Mouse (Mus musculus): ENCODE results near the gene Ip6k1.

Gene Ip6k1

DNA sequence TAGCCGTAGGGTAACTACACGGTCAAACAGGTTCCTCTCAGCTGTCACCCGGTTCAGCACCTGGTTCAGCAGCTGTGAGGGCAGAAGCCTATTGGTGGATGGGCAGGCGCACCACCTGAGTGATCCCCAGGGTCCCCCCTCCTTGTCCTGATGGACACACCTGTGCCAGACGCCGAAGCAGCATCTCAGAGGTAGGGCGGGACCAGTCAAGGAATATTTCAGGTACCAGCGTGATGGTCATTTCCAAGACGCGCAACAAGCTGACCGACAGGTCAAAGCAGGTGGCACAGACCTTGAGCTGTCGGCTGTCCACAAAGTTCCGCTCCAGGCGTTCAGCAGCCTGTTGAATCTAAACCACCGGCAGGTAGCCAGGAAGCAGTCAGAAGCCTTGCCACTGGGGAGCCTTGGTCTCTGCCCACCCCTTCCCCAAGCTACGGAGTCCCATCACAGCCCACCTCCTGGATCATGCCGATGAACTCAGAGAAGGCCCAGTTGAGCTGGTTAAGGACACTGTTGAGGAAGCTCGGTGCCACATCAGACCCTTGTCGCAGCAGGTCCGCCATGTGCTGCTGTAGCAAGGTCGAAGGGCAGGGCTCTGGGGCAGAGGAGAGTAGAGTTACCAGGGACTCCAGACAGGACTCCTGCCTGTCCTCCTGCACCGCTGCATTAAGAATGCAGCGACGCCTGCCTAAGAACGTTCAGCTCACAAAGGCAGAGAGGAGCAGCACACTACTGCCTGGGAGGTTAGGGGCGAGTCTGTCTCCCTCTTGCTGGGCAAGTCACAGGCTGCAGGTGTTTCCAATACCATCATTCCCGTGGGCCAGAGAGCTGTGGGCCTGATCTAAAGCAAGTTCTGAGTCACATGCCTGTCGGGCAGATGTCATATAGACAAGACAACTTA, 54.3 kb downstream of the Ip6k1 start:
- DNase-seq (ENCODE audit: low read depth in 2 of 2, low spot score in 2 of 2): no peak

DNA sequence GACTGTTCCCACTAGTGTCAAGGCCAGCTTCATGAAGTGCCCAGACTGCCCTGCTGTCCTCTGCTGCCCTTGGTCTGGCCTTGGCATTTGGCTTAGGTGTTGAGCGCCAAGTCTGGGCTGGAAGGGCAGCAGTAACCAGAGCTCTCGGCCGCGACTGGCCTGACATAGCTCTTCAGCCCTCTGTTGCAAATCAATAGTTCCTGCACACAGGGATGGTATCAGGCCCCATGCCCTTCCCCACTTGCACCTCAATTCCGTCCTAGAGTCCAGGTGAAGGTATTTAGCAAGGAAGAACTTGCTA, 54.9 kb downstream of the Ip6k1 start:
- DNase-seq (ENCODE audit: low read depth in 2 of 2, low spot score in 2 of 2): no peak

DNA sequence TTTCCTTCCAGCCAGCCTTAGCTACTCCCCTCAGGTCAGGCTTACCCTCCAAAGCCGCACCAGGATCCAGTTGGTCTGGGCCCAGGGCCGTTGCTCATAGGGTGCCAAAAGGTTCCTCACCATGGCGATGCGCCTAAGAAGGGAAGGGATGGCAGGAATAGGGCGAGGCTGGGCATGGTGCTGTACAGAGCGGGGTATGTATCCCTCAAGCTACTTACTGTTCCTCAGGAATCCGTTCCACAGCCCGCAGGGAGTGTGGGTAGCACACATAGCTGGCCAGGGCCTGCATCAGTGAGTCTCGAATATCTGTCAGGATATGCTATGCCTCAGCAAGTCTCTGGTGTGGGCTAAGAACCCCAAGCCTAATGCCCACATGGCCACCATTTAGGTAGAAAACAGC, 56.0 kb downstream of the Ip6k1 start:
- no peak for DNase-seq (ENCODE audit: low read depth in 2 of 2, low spot score in 2 of 2)

DNA sequence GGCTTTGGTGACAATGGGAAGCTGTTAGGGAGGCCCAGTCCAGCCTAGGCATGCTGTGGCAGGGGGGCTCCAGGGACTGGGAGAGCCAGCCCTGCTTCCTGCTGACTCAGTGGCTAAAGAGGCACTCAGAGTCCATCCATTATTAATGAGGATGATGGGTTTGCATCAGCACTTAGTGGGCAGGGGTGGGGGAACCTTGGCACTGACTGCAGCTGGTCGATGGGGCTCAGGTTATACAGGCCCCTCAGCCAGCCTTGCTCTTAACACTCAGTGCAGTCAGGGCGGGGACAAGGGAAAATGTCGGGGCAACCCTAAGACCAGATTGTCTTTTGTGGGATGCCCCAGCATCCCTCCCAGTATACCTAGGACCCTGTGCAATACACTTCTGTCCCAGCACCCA, 59.8 kb downstream of the Ip6k1 start:
- DNase-seq (ENCODE audit: low read depth in 2 of 2, low spot score in 2 of 2): no peak

DNA sequence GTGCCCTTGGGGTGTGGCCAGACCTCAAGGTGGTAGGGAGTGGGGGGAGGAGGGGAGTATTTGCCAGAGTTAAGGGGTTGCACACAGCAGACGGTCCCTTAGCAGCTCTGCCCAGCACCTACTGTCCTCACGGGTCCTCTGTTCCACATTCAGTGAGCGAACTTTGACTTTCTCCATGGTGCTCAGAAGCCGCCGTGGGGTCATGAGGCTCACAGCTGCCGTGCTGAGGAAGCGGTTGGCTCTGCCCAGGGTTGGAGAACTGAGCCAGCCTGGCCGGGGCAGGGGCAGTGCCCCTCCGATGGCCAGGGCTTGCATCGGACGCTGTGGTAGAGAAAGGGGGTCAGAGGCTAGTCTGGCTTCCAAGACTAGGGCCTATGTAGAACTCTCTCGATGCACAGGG, 61.1 kb downstream of the Ip6k1 start:
- no peak for DNase-seq (ENCODE audit: low read depth in 2 of 2, low spot score in 2 of 2)

DNA sequence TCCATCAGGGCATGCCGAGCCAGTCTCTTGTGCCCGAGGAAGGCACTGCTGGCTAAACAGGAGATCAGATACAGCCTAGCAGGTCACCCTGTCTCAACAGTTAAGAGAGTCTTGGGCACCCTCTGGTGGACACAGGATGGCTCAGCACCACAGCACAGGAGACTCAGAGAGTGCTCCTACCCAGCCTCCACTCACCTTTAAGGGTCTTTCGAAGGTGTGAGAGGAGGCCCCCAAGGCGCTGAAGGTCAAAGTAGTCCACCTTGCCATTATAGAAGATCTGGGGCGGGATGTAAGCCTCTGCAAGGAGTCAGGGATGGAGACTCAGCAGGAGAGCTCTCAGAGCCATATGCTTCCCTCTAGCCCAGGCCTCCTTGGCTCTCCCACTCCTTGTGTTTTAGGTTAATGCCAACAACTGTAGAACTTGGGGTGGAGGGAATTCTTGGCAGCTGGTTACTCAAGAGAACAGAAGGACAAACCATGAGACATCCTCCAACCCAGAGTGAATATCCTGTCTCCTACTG, 63.2 kb downstream of the Ip6k1 start:
- no peak for DNase-seq (ENCODE audit: low read depth in 2 of 2, low spot score in 2 of 2)

DNA sequence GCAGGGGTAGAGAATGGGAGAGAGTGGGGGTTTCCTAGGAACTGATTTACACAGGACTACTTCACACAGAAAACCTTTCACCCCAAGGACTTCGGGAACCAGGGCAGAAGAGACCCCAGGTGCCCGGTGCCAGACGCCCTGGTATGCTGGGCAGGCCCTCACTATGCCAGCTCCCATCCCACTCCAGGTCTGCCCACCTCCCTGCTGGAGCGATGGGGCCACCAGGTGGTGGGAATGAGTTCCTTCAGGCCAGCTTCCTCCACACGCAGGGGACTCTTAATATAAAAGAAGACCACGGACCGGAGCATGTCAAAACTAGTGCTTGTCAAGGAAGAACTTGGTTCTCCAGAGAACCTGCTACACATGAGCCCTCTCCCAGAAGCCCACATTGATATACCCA, 64.9 kb downstream of the Ip6k1 start:
- DNase-seq (ENCODE audit: low read depth in 2 of 2, low spot score in 2 of 2): no peak

DNA sequence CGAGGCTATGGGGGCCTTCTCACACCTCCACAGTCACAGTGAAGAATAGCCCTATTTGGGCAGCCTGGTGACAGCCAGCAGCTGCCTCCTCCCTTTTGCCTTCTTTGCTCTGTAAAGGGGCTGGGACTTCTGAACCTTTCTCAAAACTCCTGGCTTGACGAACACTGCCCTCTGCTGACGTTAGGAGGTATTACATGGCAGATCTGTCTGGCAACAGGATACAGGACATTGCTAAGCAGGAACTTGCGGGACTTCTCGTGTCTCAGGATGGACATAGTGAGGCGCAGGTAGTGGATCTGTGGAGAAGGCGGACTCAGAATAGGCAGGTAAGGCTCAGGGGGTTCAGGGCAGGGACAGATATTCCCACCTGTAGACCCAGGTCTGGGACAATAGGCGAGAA, 65.6 kb downstream of the Ip6k1 start:
- peak; percentile 78 to 84 for DNase-seq (ENCODE audit: low read depth in 2 of 2, low spot score in 2 of 2)

DNA sequence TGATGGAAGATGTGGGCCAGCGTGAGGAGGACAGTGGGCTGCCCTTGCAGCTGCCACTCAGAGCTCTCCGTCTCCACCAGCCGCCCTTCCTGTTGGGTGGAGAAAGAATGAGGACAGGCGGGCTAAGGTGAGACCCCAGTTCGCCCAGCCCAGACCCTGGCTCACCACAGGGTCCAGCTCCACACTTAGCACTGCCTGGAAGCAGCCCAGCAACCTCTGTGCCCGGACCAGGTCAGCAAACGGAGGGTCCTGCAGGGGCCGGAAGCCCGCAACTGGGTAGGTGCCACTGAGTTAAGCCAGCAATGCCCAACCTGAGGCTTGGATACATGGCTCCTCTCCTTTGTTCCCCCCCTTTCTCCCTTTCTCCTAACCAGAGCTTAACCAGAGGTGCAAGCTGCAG, 66.7 kb downstream of the Ip6k1 start:
- DNase-seq (ENCODE audit: low read depth in 2 of 2, low spot score in 2 of 2): no peak

DNA sequence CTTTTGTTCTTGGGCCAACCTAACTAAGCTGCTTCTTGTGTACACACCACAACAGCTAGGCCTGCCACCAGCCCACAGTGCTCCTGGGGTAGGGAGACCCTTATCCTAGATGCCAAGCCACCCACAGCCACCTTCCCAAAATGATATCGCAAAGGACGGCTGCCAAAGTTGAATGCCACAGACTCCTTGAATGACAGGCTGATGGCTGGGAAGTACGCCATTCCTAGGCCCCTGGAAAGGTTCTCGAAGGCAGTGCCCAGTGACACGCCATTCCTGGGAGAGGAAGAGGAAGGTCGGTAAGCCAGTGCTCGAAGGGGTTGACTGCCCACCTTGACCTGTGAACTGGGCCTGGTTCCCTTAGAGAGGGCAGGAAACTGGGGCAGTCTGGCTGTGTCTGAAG, 67.2 kb downstream of the Ip6k1 start:
- no peak for DNase-seq (ENCODE audit: low read depth in 2 of 2, low spot score in 2 of 2)

DNA sequence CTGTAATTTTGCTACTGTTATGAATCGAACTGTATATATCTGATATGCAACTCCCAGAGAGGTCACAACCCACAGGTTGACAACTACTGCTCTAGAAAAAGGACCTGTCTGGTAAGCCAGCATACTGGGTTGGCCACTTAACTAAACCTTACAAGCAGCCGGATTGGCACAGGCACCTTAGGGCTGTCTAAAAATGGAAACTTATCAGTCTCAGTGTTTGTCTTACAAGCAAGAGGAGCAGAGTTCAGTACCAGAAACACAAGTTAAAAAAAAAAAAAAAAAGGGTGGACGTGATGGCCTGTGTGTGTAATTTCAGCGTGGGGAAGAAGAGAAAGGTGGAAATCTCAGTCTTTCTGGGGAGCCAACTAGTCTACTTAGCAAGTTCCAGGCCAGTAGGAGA, 69.5 kb downstream of the Ip6k1 start:
- DNase-seq (ENCODE audit: low read depth in 2 of 2, low spot score in 2 of 2): no peak

DNA sequence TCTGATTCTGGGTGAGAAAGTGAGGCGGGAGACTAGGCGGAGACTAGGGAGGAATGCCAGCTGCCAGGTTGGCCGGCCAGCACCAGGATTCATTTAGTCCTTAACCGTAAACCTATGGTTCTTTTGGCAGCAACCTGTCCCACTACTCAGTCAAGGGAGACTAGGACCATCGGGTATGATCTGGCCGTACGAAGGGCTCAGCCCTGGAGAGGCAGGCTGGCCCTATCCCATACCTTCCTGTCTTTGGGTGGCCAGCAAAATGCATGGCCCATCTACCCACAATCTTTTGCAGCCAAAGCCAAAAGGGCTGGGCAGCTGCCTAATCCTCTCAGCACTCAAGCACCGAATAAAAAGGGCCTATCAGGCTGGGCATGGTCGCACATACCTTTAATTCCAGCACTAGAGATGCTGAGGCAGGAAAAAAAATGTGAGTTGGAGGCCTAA, 70.2 kb downstream of the Ip6k1 start:
- no peak for DNase-seq (ENCODE audit: low read depth in 2 of 2, low spot score in 2 of 2)

DNA sequence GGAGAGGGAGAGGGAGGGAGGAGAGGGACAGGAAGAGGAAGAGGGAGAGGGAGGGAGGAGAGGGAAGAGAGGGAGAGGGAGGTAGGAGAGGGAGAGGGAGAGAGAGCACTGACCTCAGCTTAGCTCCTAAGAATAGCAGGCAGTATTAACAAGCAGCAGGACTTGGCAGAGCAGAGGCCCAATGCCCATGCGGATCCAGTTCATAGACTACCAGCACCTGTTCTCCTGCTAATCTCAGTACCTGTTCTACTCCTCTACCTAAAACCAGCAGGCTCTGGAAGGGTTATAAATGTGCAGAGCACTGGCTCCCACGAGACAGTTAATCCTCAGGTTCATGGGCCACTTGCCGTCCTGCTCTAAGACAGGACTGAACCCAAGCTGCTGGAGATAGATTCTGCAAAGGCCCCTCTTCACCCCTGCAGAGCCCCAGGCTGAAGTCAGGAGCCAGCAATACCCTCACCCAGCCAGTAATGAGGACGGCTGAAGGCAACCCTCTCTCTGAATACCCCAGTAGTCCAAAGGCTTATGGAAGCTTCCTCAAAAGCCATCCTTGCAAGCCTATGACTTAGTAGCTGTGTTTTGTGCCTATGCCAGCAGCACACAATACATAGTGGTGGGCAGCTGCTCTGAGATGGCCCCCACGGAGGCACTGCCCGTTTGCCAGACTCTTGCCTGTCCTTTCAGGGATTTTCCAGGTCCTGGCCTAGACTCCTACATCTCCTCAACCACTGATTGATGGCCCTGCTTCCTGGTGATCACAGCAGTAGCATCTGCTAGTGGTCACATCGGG, 71.0 kb downstream of the Ip6k1 start:
- no peak for DNase-seq (ENCODE audit: low read depth in 2 of 2, low spot score in 2 of 2)

DNA sequence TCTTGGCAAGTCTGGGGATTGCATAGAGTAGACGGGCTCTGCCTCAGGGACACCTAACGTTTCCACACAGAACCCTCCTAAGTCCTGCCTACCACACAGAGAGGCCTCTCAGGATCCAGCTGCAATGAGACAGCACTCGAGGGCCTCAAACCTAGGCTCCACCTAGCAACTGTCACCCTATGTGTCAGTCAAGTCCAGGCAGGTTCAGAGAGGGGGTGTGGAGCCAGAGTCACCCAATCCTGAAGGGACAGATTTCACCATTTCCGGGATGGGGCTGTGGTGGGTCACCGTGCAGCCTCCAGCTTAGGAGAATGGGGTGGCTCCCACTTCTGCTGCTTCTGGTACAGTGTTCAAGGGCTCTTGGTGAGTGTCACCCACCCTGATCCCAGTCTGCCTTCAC, 77.9 kb downstream of the Ip6k1 start, which contains the start of gene Mst1:
TSS of gene Mst1 (plus strand) at position 269 of the 400 bp plus-strand sequence.
- DNase-seq (ENCODE audit: low read depth in 2 of 2, low spot score in 2 of 2): no peak

DNA sequence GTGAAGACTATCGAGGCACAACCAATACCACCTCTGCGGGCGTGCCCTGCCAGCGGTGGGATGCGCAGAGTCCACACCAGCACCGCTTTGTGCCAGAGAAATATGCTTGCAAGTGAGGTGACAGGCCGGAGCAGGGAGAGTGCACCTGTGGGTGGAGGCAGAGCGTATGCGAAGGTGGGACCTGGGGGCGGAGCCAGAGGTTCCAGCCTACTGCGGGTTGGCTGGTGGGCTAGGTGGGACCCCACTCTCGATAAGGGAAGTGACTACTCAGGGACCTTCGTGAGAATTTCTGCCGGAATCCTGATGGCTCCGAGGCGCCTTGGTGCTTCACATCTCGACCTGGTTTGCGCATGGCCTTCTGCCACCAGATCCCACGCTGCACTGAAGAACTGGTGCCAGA, 80.2 kb downstream of the Ip6k1 start:
- DNase-seq (ENCODE audit: low read depth in 2 of 2, low spot score in 2 of 2): no peak

DNA sequence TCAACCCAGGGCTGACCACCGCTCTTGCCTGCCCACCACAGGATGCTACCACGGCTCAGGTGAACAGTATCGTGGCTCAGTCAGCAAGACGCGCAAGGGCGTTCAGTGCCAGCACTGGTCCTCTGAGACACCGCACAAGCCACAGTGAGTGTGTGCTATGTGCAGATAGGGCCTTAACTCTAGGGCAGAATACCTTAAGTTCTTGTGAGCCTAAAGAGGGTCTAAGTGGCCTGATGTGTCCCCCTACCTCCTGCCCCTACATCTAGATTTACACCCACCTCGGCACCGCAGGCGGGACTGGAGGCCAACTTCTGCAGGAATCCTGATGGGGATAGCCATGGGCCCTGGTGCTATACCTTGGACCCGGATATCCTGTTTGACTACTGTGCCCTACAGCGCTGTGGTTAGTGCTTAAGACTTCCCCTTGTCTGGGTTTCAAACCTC, 80.7 kb downstream of the Ip6k1 start, which contains the start of gene Rnf123:
TSS of gene Rnf123 (minus strand) at position 359 of the 444 bp plus-strand sequence.
- DNase-seq (ENCODE audit: low read depth in 2 of 2, low spot score in 2 of 2): peak in 1 of 2 experiments; percentile 26

DNA sequence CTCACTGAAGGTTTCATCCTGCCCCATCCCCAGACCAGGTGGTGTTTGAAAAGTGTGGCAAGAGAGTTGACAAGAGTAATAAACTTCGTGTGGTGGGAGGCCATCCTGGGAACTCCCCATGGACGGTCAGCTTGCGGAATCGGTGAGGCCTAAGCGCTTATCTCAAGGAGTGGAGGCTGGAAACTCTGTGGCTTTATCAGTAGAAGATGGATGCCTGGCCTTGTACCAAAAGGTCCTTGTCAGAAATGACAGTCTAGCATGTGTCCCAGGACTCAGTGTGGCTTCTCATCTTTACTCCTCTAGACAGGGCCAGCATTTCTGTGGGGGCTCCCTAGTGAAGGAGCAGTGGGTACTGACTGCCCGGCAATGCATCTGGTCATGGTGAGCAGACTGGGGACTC, 81.3 kb downstream of the Ip6k1 start:
- no peak for DNase-seq (ENCODE audit: low read depth in 2 of 2, low spot score in 2 of 2)

DNA sequence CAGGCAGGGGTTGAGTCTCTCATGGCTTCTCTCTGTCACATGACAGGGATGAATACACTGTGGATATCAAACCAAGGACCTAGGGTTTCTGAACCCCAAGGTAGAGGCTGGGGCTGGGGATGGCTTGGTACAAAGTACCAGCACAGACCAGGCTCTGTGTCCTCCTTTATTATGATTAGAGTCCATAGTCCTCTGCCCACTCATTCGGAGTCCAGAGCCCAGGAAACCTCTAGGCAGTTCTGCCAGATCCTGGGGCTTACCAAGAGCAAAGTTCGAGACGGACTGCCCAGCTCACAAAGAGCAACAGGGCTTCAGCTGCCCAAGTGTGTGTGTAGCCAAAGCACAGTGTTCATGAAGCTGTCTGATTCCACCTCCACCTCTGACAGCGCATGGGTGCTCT, 83.0 kb downstream of the Ip6k1 start:
- DNase-seq (ENCODE audit: low read depth in 2 of 2, low spot score in 2 of 2): no peak

DNA sequence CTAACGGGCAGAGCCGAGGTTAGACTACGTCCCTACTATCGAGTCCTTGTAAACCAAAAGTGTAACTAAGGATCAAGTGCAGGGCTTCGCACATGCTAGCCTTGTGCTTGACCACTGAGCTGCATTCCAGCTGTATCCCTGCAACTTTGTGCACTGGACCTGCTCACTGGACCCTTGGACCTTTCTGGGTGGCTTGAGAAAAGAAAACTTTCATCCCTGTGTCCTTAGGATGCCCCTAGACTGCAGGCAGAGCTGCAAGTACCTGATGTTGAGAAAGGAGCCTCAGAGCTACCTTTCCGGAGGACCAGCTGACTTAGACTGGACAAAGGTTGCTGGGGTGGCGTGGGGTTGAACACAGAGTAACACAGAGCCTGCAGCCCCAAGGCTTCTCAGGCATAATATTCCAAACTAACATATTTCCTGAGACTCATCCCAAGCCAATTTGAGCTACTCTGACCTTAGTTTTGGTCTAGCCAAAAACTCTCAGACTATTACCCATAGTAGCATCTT, 88.4 kb downstream of the Ip6k1 start:
- no peak for DNase-seq (ENCODE audit: low read depth in 2 of 2, low spot score in 2 of 2)

DNA sequence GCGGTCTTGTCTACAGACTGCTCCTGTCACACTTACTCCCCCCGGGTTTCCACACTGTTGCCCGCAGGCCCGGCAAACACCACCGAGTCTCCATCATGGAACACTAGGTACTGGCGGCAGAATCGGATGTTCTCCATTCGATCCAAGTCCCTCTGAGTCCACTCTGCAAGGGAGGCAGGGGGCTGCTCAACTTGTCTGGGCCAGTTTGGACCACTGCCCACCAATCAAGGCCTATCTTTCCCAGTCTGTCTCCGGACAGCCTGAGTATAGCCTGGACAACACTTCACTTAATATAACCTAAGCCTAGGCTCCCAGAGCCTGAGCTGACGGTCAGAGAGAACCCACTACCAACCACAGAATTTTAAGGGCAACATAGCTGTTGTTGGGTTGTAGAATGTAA, 91.3 kb downstream of the Ip6k1 start:
- DNase-seq (ENCODE audit: low read depth in 2 of 2, low spot score in 2 of 2): no peak

DNA sequence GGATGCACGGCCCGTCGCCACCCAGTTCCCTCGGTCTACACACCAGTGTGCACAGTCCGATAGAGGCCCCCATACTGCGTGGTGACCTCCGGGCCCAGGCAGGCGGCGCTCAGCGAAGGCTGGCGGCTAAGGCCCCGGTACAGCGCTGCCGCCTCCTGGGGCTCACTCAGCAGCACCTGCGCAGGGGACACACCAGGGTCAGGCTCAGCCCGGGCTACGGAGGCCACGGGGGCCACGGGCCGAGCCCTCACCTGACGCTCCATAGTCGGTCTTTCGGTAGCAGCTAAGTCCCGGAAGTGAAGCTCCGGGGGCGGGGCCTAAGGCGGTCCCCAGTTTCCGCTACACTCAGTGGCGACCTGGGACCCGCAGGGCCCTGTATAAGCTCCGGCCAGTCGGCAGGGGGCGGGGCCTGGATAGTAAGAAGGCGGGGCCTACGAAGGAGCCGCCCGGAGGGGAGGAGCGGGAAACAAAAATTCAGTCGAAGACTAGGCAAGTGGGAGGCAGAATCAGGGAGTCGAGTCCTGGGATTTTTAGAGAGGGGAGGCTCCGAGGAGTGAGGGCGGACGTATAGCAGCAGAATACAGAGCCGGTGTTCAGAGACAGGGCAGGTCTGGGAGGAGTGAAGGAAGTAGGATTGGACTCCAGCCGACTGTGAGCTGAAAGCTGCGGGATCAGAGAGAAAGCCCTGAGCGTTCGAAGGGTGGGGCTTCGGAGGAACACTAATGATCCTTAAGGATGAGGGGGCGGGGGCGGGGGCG, 92.1 kb downstream of the Ip6k1 start, which contains the start of gene Apeh:
TSS of gene Apeh (minus strand) at position 423 of the 758 bp plus-strand sequence.
- DNase-seq (ENCODE audit: low read depth in 2 of 2, low spot score in 2 of 2): peak; percentile 88 to 93
